Mouse (Mus musculus): Measurements from ENCODE around the gene Srbd1. TPM values are rescaled to one million over a fixed set of nuclear protein-coding genes. Genes with fewer than 3 reads are reported as not detected.

The Srbd1 gene
- polyA plus RNA-seq, 1 experiment from 2014 or later = 9.1 TPM

Other genes with a start within 250 kb of the Srbd1 start
- 25.4 and 29.6 TPM in 2 replicates for gene Prkce, start 22.6 kb upstream of the Srbd1 start, polyA plus RNA-seq (2014; fragmentation: Nextera tagmentation; extraction: Ambion mirVana)